Mouse (Mus musculus) common myeloid progenitor, adult 5-6 weeks (primary cell): ENCODE results near the gene AI413582. TPM values are rescaled to one million over a fixed set of nuclear protein-coding genes. Genes with fewer than 3 reads are reported as not detected.
A peak's percentile ranks its signal among the peaks of the same experiment; 100 is the strongest.

ENCODE experiments used
- ATAC-seq: replicated peaks from 2 replicates; pipeline ENCODE4 v1.8.0; 2016; ENCODE audit warnings: low read depth, mild to moderate bottlenecking, moderate TSS enrichment, inconsistent platforms; ENCODE audit not compliant: poor library complexity, severe bottlenecking
- total RNA-seq: library from RNA; stranded (forward); fragments of 200-1000, 187-1606 nt; gene quantifications from 2 replicates; pipeline ENCODE4 v1.2.3, GENCODE M21; 2017

Gene AI413582
- total RNA-seq, 1 experiment from 2014 or later = 22.6 TPM

DNA sequence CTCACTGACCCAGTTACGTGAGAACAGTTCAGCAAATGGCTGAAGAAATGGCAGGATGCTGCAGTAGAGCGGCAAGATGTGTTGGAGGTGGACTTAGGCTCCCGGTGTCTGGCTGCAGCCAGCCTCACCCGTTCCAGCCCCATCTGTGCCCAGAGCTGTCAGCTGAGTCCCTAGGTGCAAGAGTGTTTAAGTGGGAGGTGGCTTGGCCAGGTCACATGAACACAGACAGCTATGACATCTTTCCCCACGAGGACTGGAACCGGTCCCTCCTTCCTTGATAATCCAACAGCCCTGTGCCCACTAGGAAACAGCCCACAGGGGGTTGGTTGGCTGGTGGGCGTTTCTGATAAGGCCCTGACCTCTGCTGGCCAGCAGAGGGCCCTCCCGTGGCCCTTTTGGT lies 37.5 kb downstream of the AI413582 start:
- ATAC-seq = no peak

DNA sequence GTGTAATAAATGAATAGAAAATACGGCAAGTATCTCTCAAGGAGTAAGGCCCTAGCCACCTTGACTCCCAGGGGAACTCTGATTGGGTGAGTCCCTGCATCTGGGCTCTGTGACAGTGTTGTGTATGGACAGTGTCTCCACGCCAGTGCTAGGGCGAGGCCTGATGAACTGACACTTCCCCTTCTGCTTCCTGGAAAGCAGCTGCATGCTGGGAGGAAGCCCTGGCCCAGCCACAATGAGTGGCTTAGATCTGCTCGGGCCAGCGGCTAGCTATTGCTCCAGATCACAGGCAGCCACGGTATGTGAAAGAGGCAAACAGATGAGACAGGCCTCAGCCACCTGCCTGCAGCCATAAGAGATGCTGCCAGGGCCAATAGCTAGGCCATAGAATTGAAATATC lies 38.4 kb downstream of the AI413582 start:
- peak; percentile 81 for ATAC-seq

DNA sequence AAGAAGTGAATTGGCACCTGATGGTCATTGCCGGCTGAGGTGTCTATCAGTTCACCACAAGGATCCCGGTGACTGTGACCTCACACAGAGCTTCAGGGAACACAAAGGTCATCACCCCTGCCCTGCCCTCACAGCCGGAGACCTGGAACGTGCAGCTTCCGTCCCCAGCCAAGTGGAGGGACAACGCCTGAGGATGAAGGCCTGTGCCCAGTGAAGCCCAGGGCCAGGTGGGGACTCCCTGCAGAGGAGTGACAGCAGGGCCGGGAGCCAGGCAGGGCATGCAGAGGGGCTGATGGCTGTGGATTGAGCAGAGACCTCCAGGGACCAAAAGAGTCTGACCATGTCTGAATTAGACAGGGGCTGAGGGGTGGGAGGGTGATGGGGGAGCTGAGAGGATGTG lies 42.4 kb downstream of the AI413582 start:
- no peak for ATAC-seq

DNA sequence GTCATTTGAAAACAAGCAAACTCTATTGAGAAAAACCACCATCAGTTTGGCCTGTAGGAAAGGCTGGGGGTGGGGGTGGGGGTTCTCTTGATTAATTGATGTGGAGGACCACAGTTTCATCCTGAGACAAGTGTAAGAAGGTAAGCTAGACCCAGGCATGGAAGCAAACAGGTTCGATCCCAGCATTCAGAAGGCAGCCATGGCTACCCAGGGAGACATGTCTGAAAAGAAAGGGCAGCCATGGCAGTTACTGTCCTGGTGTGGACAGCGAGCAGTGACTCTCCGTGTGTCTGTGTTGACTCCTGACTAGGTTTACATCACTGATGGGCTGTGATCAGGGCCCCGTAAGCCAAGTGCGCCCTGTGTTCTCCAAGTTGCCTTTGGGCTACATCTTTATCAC lies 44.3 kb downstream of the AI413582 start, which contains the start of gene Grm4:
TSS of gene Grm4 (minus strand) at position 101 of the 400 bp plus-strand sequence.
- ATAC-seq = no peak

DNA sequence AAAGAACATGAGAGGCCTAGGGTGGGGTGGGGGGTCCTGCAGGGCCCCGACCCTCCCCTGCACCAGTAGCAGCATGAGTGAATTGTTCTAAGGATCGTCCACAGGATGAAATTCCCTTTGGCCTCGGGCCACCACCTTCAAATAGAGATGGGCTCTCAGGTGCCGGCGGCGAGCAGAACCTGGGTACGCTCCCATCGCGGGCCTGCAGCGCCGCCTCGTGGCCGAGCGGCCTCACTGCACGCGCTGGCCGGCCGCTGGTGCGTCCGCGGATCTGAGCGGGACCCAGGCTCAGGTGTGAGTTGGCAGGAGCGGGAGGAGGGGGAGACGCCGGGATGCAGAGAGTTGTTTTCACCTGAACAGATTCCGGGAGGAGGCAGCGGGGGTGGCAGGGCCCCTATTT lies 45.0 kb downstream of the AI413582 start:
- ATAC-seq = peak; percentile 70

DNA sequence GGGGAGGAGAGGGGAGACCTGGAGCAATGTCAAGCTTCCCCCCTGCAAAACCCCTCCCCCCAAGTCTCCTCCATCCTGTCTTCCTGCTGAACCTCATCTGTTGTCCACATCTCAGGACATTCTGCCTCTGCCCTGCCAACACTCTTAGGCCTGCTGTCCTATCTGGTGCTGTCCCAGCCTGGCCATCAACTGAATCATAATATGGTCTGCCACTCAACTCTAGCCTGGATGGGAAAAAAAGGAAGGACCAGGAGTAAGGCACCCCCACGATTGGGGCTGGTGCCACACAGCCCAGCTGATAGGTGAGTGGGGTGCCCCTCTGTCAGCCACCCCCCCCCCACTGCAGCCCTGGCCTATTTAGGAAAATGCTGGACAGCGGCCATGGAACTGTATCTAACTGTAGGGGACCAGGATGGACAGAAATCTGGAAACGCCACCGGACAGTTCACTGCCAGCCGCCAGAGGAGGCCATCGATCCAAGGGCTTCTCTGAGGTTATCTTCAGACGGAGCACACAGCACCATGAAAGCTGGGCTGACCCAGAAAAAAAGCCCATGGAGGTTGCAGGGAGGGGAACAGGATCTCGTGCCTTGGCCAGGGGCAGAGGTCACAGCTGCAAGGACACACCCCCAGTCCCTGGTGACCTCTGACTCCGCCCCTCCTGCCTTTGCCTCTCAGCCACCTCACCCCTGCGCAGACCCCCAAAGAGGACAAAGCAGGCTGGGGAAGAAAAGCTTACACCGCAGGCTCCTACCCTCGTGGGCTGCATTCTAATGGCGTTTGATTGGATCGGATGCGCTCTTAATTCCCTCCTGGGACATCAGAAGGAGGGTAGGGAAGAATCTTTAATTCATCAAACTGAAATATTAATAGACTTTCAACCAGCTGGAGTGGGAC lies 46.6 kb downstream of the AI413582 start:
- no peak for ATAC-seq

DNA sequence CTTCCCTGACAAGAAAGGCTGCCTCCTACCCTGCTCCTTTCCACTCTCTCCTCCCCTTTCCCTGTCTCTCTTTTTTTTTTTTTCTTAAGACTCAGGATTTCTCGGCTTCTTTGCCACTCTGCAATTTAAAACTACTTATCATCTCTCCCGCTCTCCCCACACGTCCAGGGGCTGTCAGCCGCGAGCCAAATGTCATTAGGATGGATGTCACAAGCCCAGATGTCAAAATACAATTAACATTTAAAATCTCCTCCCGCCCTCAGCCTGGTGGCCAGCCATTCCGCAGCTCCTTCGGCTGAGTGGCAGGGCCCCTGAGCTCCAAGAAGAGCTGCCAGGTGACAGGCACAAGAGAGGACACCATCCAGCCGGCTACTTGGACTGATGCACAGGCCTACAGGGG lies 47.3 kb downstream of the AI413582 start:
- ATAC-seq = no peak

DNA sequence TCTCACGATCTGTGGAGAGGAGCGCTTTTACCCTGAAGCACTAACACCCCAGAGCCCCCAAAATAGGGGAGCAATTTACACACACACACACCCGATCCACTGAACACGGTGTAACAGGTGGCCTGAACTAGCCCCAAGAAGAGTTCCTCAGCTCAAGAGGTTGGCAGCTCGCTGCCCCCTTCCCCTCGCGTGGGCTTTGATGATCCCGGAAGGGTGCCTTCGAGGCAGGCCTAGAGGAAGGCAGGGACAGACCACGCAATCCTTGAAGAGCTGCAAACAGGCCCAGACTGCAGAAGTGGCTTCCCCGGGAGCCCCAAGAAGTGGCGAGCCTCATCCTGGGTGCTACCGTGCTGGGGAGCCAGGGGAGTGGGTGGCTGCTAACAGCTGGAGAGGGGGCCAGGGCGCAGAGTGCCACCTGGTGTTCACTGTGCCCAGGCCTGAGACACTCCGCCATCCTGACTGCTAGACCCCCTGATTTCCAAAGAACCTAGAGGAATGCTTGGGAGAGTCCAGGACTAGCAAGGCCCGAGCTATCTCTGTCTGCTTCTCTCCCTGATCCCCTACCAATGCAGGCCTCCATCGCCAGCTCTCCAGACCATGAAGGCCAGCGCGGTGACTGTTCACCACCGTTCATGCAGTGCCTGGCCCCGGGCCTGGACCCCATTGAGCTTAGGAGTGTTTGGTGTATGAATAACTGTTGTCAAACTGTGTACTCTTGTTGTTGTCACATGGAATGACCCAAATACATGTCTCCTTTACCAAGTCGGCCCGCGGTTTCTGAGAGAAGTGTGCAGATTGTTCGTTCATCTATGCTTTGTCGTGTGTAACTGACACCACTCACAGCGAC lies 51.4 kb downstream of the AI413582 start:
- ATAC-seq = no peak

Other genes with a start within 250 kb of the AI413582 start
- gene Grm4, start 44.4 kb downstream of the AI413582 start, total RNA-seq = 0.05 TPM in 1 of 2 replicates, not detected in the other
- gene Hmga1, start 9.3 kb downstream of the AI413582 start, total RNA-seq = 141 and 203 TPM in 2 replicates
- 113 TPM in 2 replicates for gene Nudt3, start 57.7 kb upstream of the AI413582 start, total RNA-seq
- gene RPS10-NUDT3, start 69.5 kb upstream of the AI413582 start, total RNA-seq = not detected in 2 replicates
- 2,180 and 2,411 TPM in 2 replicates for gene Rps10, start 70.9 kb upstream of the AI413582 start, total RNA-seq
- not detected in 2 replicates for gene Pacsin1, start 89.8 kb upstream of the AI413582 start, total RNA-seq
- gene Spdef, start 163.2 kb upstream of the AI413582 start, total RNA-seq = not detected in 2 replicates